Mouse (Mus musculus): ENCODE measurements around the gene Cdh4.

DNA sequence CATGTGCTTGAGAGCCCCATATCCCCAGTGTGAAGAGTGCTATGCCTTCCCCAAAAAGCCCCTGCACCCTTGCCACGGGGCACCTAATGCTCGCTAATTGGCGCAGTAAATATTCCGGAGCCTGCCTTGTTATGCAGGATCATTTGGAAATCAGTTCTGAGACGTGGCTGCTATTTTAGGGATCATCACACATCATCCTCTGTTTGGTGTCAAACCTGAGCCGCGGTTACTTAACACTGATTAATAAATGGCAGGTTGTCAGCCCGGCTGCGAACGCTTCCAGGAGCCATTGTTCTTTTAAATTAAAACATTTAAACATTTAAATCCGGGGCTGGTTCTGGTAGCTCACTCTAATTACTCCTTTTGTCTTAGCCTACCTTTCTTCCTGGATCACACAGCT lies 136.6 kb downstream of the Cdh4 start:
- no peak for TF ChIP-seq CTCF (IDR thresholded peaks at IDR 0.05; ENCODE audit: borderline replicate concordance, insufficient read depth, low read length)
- TF ChIP-seq POLR2A (IDR thresholded peaks at IDR 0.05; ENCODE audit: low read depth, low read length): no peak

All from embryonic fibroblast, embryonic 13.5 days (primary cell).